Mouse (Mus musculus) small intestine, adult 2 months (tissue): ENCODE measurements around the gene Fcgr3. TPM values are rescaled to one million over a fixed set of nuclear protein-coding genes. Genes with fewer than 3 reads are reported as not detected.
A peak's percentile ranks its signal among the peaks of the same experiment; 100 is the strongest.
"Not testable (repeated sequence)": the region's sequence is repeated elsewhere in the genome, so short reads cannot be mapped to it uniquely, and the experiment has no call there.

Source experiments
- H3K27ac ChIP-seq: fragments of 200-500 bp; 2 replicates; pipeline ENCODE4 v1.5.1; 2012; ENCODE audit warnings: low read depth, low read length, control low read depth, inconsistent platforms; ENCODE audit not compliant: insufficient read depth
- H3K27me3 ChIP-seq: fragments of 200-500 bp; 2 replicates; pipeline ENCODE4 v1.6.1; 2012; ENCODE audit warnings: mild to moderate bottlenecking, moderate library complexity, low read length, inconsistent platforms; ENCODE audit not compliant: control insufficient read depth, insufficient read depth
- H3K36me3 ChIP-seq: fragments of 200-500 bp; 2 replicates; pipeline ENCODE4 v1.6.1; 2012; ENCODE audit warnings: mild to moderate bottlenecking, low read length, control low read depth, inconsistent platforms; ENCODE audit not compliant: control insufficient read depth, insufficient read depth
- H3K4me1 ChIP-seq: fragments of 200-500 bp; 2 replicates; pipeline ENCODE4 v1.6.1; 2012; ENCODE audit warnings: low read length, inconsistent platforms, mixed read lengths; ENCODE audit not compliant: control insufficient read depth, insufficient read depth, insufficient read length
- H3K4me3 ChIP-seq: fragments of 200-500 bp; 2 replicates; pipeline ENCODE4 v1.5.1; 2012; ENCODE audit warnings: low read depth, mild to moderate bottlenecking, control low read depth, inconsistent platforms, low read length, moderate library complexity
- WGBS: fragments of 180-500 bp; shearing (Covaris S2); methylation state at CpG from one replicate; pipeline ENCODE4 v1.1.7; 2018; 5-methylcytosine and 5-hydroxymethylcytosine counted together
- polyA plus RNA-seq: library from polyadenylated mRNA; depleted of rRNA; stranded (reverse); fragments of >200 nt; gene quantifications from 2 replicates; pipeline ENCODE4 v1.2.3, GENCODE M21; 2012

The Fcgr3 gene
- polyA plus RNA-seq, 1 experiment, result 4.9 TPM

GRCm38 (mm10) chr1:171077955-171078354 is 13.2 kb upstream of the Fcgr3 start:
- H3K27me3 ChIP-seq, H3K27ac ChIP-seq, H3K4me1 ChIP-seq, H3K36me3 ChIP-seq, H3K4me3 ChIP-seq: not testable (repeated sequence)
- 2% methylated on average over 20 of the region's 27 CpGs for WGBS

- not testable (repeated sequence) for H3K4me3 ChIP-seq, H3K4me1 ChIP-seq, H3K36me3 ChIP-seq, H3K27ac ChIP-seq, H3K27me3 ChIP-seq
- WGBS, result 44% methylated on average over 5 of the region's 5 CpGs
Observed at GRCm38 (mm10) chr1:171077192-171077591, 12.5 kb upstream of the Fcgr3 start.

- not testable (repeated sequence) for H3K36me3 ChIP-seq, H3K4me1 ChIP-seq, H3K27me3 ChIP-seq, H3K27ac ChIP-seq, H3K4me3 ChIP-seq
- WGBS, result 80% methylated on average over 5 of the region's 5 CpGs
Observed at GRCm38 (mm10) chr1:171076176-171076575, 11.4 kb upstream of the Fcgr3 start.

- WGBS, result 18% methylated on average over 7 of the region's 10 CpGs
- not testable (repeated sequence) for H3K4me3 ChIP-seq, H3K4me1 ChIP-seq, H3K27ac ChIP-seq, H3K36me3 ChIP-seq
- H3K27me3 ChIP-seq, result peaks cover 11% of the 10 kb centered on the region
Observed at GRCm38 (mm10) chr1:171074283-171074682, 9.5 kb upstream of the Fcgr3 start.

GRCm38 (mm10) chr1:171072217-171072616 is 7.5 kb upstream of the Fcgr3 start:
- not testable (repeated sequence) for H3K4me3 ChIP-seq, H3K27me3 ChIP-seq, H3K4me1 ChIP-seq, H3K27ac ChIP-seq, H3K36me3 ChIP-seq
- no CpG with 5 or more reads among the region's 45 CpGs for WGBS

- H3K27ac ChIP-seq, H3K4me1 ChIP-seq, H3K27me3 ChIP-seq, H3K4me3 ChIP-seq, H3K36me3 ChIP-seq: not testable (repeated sequence)
- WGBS, result no CpG with 5 or more reads among the region's 35 CpGs
Observed at GRCm38 (mm10) chr1:171071726-171072125, 7.0 kb upstream of the Fcgr3 start.

GRCm38 (mm10) chr1:171070879-171071278 is 6.1 kb upstream of the Fcgr3 start:
- 16% methylated on average over 16 of the region's 16 CpGs for WGBS
- H3K36me3 ChIP-seq, H3K4me3 ChIP-seq, H3K27ac ChIP-seq, H3K27me3 ChIP-seq, H3K4me1 ChIP-seq: not testable (repeated sequence)

- not testable (repeated sequence) for H3K27ac ChIP-seq, H3K4me3 ChIP-seq, H3K36me3 ChIP-seq, H3K4me1 ChIP-seq
- 62% methylated on average over 3 of the region's 3 CpGs for WGBS
- peaks cover 14% of the 10 kb centered on the region for H3K27me3 ChIP-seq
Observed at GRCm38 (mm10) chr1:171069508-171069907, 4.8 kb upstream of the Fcgr3 start.

- not testable (repeated sequence) for H3K4me3 ChIP-seq, H3K4me1 ChIP-seq, H3K36me3 ChIP-seq, H3K27ac ChIP-seq
- H3K27me3 ChIP-seq, result peaks cover 19% of the 10 kb centered on the region
- whole genome bisulfite sequencing, result 36% methylated on average over 5 of the region's 5 CpGs
Observed at GRCm38 (mm10) chr1:171067928-171068327, 3.2 kb upstream of the Fcgr3 start.

GRCm38 (mm10) chr1:171066583-171066982 is 1.8 kb upstream of the Fcgr3 start:
- H3K4me1 ChIP-seq, H3K36me3 ChIP-seq, H3K27ac ChIP-seq, H3K4me3 ChIP-seq: not testable (repeated sequence)
- 48% methylated on average over 4 of the region's 10 CpGs for WGBS
- H3K27me3 ChIP-seq, result peaks cover 22% of the 10 kb centered on the region

GRCm38 (mm10) chr1:171065768-171066167 is 1.0 kb upstream of the Fcgr3 start:
- 10% methylated on average over 32 of the region's 45 CpGs for WGBS
- H3K4me1 ChIP-seq, H3K36me3 ChIP-seq, H3K27ac ChIP-seq: not testable (repeated sequence)
- peak overlapping the region; percentile 19 for H3K4me3 ChIP-seq
- peaks cover 22% of the 10 kb centered on the region for H3K27me3 ChIP-seq

- H3K36me3 ChIP-seq, H3K27ac ChIP-seq, H3K4me1 ChIP-seq: not testable (repeated sequence)
- peaks cover 22% of the 10 kb centered on the region for H3K27me3 ChIP-seq
- peak overlapping the region; percentile 44 for H3K4me3 ChIP-seq
- WGBS, result 2% methylated on average over 23 of the region's 35 CpGs
Observed at GRCm38 (mm10) chr1:171065243-171065587, 480 bp upstream of the Fcgr3 start.
